Mouse (Mus musculus) limb, embryonic 14.5 days (tissue): ENCODE measurements around the gene Rplp1. TPM values are rescaled to one million over a fixed set of nuclear protein-coding genes. Genes with fewer than 3 reads are reported as not detected.

Experiments used
- ATAC-seq: fragments of 200-750 bp; cut with Nextera tagmentation; 2 replicates; pipeline ENCODE4 v1.8.0; 2017; ENCODE audit warnings: low read depth, moderate number of reproducible peaks, moderate TSS enrichment; ENCODE audit not compliant: low FRiP score
- DNase-seq: peaks from one replicate; pipeline ENCODE4 v3.0.0-alpha.2; 2015; ENCODE audit warnings: low spot score
- H3K27ac ChIP-seq: fragments of 300-500 bp; sonication (generic); replicated peaks from 2 replicates; pipeline ENCODE4 v1.5.1; 2014; ENCODE audit warnings: low read depth, mild to moderate bottlenecking, low read length, moderate library complexity, mixed read lengths
- H3K27me3 ChIP-seq: fragments of 300-500 bp; sonication (generic); 2 replicates; pipeline ENCODE4 v1.6.1; 2014; ENCODE audit warnings: low read length, mixed read lengths; ENCODE audit not compliant: control insufficient read depth, insufficient read depth
- H3K36me3 ChIP-seq: fragments of 300-500 bp; sonication (generic); 2 replicates; pipeline ENCODE4 v1.6.1; 2014; ENCODE audit warnings: mild to moderate bottlenecking, low read length, moderate library complexity, mixed read lengths; ENCODE audit not compliant: control insufficient read depth, insufficient read depth
- H3K4me1 ChIP-seq: fragments of 300-500 bp; sonication (generic); 2 replicates; pipeline ENCODE4 v1.6.1; 2014; ENCODE audit warnings: antibody characterized with exemption, low read length, mixed read lengths; ENCODE audit not compliant: control insufficient read depth, insufficient read depth
- H3K4me2 ChIP-seq: fragments of 300-500 bp; sonication (generic); replicated peaks from 2 replicates; pipeline ENCODE4 v1.6.1; 2014; ENCODE audit warnings: low read depth, mild to moderate bottlenecking, low read length, moderate library complexity; ENCODE audit not compliant: severe bottlenecking
- H3K4me3 ChIP-seq: fragments of 300-500 bp; sonication (generic); replicated peaks from 2 replicates; pipeline ENCODE4 v1.5.1; 2014; ENCODE audit warnings: low read length
- H3K9ac ChIP-seq: fragments of 300-500 bp; sonication (generic); 2 replicates; pipeline ENCODE4 v1.6.1; 2014; ENCODE audit warnings: mild to moderate bottlenecking, low read depth, low read length, moderate library complexity; ENCODE audit not compliant: severe bottlenecking
- H3K9me3 ChIP-seq: fragments of 300-500 bp; sonication (generic); 2 replicates; pipeline ENCODE4 v1.6.1; 2016; ENCODE audit warnings: low read length; ENCODE audit not compliant: control insufficient read depth
- POLR2A ChIP-seq: fragments of 200-500 bp; IDR thresholded peaks from 2 replicates; pipeline ENCODE4 v1.8.0; 2012; ENCODE audit warnings: inconsistent platforms, mild to moderate bottlenecking, moderate library complexity, borderline replicate concordance; ENCODE audit not compliant: insufficient read depth, insufficient read length; ENCODE audit errors: extremely low read depth
- WGBS: fragments of 180-500 bp; shearing (Covaris S2); extraction: QIAGEN DNeasy Blood & Tissue Kit; methylation state at CpG from one replicate; pipeline ENCODE4 v1.1.7; 2014; 5-methylcytosine and 5-hydroxymethylcytosine counted together
- polyA plus RNA-seq, 2 experiments: library from polyadenylated mRNA; depleted of rRNA in 1 of 2; stranded (reverse) in 1 of 2; unstranded in 1 of 2; fragments of >200 nt; fragmentation: Nextera tagmentation in 1 of 2; extraction: Ambion mirVana in 1 of 2; gene quantifications; 2 replicates each; pipeline versions ENCODE4 v1.2.1 to v1.2.3; 2012 to 2014

Gene Rplp1
- polyA plus RNA-seq, 2 experiments = 2,018 to 9,963 TPM

DNA sequence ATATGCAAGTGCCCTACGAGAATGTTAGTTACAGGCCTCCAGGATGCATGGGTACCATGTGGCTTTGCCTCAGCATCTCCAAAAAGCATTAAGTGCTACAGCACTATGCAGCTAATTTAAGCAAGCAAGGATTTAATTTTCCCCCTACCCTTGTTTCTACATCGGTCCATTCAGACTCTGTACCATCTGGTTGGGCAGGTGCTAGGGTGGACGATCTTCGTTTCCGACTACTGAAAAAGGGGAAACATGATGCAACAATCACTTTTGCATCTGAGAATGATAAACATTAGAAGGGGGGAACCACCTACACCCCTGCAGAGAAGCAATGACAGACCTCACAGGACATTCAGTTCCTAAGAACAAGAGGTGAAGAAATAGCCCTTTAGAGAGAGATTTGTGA lies 5.1 kb upstream of the Rplp1 start:
- Histone ChIP-seq H3K27me3 (no peaks in the 10 kb centered on the region), H3K36me3 (peaks cover 66% of the 10 kb centered on the region), H3K9me3 (no peaks in the 10 kb centered on the region), H3K27ac (no peak overlapping the region), H3K4me3 (no peak overlapping the region), H3K4me1 (no peaks in the 10 kb centered on the region), H3K4me2 (no peak overlapping the region), H3K9ac (no peak overlapping the region)
- WGBS = 92% methylated on average over 5 of the region's 5 CpGs
- DNase-seq (no peak), ATAC-seq (no peak)
- no peak for TF ChIP-seq POLR2A

DNA sequence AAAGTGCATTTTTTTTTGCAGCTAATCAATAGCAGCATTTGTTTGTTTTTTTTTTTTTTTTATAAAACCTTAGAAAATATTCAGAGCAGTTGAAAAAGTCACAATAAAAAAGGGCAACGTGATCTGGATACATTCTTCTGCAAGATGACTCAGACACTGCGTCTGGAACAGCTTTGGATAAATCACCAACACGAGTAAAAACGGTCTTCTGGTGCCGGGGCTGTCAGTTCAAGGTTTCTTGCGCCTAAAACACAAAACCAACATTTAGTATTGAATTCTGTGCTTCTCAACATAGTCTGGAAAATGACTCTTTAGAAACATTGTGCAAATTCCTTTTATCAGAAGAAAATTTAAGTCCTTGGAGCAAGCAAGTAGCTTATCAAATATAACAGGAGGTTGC lies 3.1 kb upstream of the Rplp1 start:
- DNase-seq (no peak), ATAC-seq (no peak)
- Histone ChIP-seq H3K27me3 (no peaks in the 10 kb centered on the region), H3K27ac (no peak overlapping the region), H3K9ac (no peak overlapping the region), H3K36me3 (peaks cover 57% of the 10 kb centered on the region), H3K4me2 (no peak overlapping the region), H3K4me3 (no peak overlapping the region), H3K9me3 (no peaks in the 10 kb centered on the region), H3K4me1 (peaks cover 8% of the 10 kb centered on the region)
- no peak for TF ChIP-seq POLR2A
- WGBS = 76% methylated on average over 6 of the region's 6 CpGs

DNA sequence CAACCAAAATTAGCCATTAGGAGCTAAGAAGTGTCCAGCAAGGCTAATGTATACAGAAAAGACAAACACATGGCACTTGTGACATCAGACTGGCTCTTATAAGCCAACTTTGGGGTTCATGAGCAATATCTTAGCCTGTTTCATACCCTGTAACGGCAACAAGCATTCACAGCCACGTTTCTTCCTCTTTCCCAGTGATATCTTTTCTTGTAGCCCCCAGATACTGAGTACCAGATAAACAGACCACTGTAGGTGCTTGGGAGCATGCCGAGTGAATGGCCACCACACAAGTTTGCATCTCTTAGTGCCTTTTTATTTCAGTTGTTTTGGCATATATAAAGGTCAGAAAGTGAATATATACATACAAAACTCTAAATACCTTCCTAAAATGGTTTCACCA lies 2.6 kb upstream of the Rplp1 start:
- peaks cover 57% of the 10 kb centered on the region for H3K36me3 ChIP-seq
- no peak overlapping the region for H3K9ac ChIP-seq
- H3K9me3 ChIP-seq = no peaks in the 10 kb centered on the region
- no peaks in the 10 kb centered on the region for H3K27me3 ChIP-seq
- H3K4me3 ChIP-seq = no peak overlapping the region
- ATAC-seq (no peak), DNase-seq (no peak)
- no peak overlapping the region for H3K27ac ChIP-seq
- WGBS = 89% methylated on average over 3 of the region's 3 CpGs
- peaks cover 8% of the 10 kb centered on the region for H3K4me1 ChIP-seq
- no peak overlapping the region for H3K4me2 ChIP-seq
- TF ChIP-seq POLR2A = no peak

DNA sequence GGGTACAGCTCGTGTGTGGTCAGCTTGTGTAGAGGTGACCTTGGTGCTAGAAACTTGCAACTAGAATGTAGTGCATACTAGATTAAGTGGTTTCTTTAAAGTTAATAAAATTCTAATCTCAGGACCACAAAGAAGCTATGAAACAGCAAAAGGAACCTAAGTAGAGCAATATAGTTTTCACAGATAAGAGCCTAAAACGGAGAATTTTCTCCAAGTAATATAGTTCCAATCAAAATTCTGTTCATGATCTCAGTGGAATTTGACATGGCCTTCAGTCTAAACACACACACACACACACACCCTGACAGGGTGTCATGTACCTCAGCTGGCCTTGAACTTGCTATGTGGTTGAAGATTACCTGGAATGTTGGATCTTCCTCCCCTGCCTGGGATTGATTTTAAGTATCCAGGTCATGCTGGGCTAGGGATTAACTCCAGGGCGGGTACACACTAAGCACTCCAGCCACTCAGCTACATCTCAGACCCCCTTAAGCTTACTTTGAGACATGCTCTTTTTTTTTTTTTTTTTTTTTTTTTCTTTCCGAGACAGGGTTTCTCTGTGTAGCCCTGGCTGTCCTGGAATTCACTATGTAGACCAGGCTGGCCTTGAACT lies 1.2 kb upstream of the Rplp1 start:
- Histone ChIP-seq H3K4me2 (peak overlapping the region; percentile 70), H3K4me1 (peaks cover 8% of the 10 kb centered on the region), H3K9ac (no peak overlapping the region), H3K4me3 (peak overlapping the region; percentile 92), H3K9me3 (no peaks in the 10 kb centered on the region), H3K27ac (no peak overlapping the region), H3K27me3 (no peaks in the 10 kb centered on the region), H3K36me3 (peaks cover 51% of the 10 kb centered on the region)
- DNase-seq (no peak), ATAC-seq (no peak)
- WGBS = 48% methylated on average over 4 of the region's 4 CpGs
- TF ChIP-seq POLR2A = no peak

DNA sequence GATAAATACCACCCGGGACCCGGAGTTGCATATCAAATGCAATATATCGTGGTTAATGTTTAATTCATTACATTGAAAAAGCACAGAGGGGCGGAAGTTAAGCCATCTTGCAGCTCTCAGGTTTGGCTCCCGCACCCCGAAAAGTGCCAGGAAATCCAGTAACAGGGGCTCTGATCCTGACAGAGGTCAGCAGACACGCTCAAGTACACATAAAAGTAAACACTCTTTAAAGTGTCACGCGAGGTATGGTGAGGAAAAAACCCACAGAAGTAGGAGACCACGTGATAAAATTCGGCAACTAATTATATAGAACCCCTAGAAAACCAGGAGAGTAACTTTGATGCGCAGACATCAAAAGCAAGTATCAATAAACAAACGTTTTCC lies 567 bp upstream of the Rplp1 start:
- peak overlapping the region; percentile 70 for H3K4me2 ChIP-seq
- 1% methylated on average over 13 of the region's 13 CpGs for WGBS
- ATAC-seq (0 out of 2 replicates have a peak, but pooled peaks have one; percentile 3), DNase-seq (no peak)
- peak overlapping the region; percentile 87 for H3K27ac ChIP-seq
- H3K36me3 ChIP-seq = peaks cover 45% of the 10 kb centered on the region
- no peaks in the 10 kb centered on the region for H3K27me3 ChIP-seq
- H3K4me1 ChIP-seq = peaks cover 8% of the 10 kb centered on the region
- peak overlapping the region; percentile 92 for H3K4me3 ChIP-seq
- no peaks in the 10 kb centered on the region for H3K9me3 ChIP-seq
- TF ChIP-seq POLR2A = no peak
- H3K9ac ChIP-seq = peak overlapping the region; percentile 62
